Mouse (Mus musculus): ENCODE results near the gene Mrpl12. TPM values are rescaled to one million over a fixed set of nuclear protein-coding genes. Genes with fewer than 3 reads are reported as not detected.

Gene Mrpl12
- polyA plus RNA-seq, 1 experiment from 2014 or later, result 111 TPM

GRCm38 (mm10) chr11:120457370-120457769 is 27.0 kb upstream of the Mrpl12 start:
- H3K27ac ChIP-seq (replicated peaks), result peak overlapping the region; percentile 75
- ATAC-seq (replicated peaks), result no peak; the same call in 1 of the 2 replicates
- H3K4me1 ChIP-seq, result peaks cover 18% of the 10 kb centered on the region
- no peaks in the 10 kb centered on the region for H3K27me3 ChIP-seq
- H3K36me3 ChIP-seq, result peaks cover 24% of the 10 kb centered on the region
- 30% methylated on average over 14 of the region's 14 CpGs for whole genome bisulfite sequencing
- H3K9ac ChIP-seq (replicated peaks), result peak overlapping the region; percentile 95
- no peaks in the 10 kb centered on the region for H3K9me3 ChIP-seq
- peak overlapping the region; percentile 88 for H3K4me3 ChIP-seq
- peak overlapping the region; percentile 83 for H3K4me2 ChIP-seq (replicated peaks)

GRCm38 (mm10) chr11:120457772-120458751 is 26.4 kb upstream of the Mrpl12 start, which contains the start of the genes Oxld1 and Ccdc137:
Oxld1 (minus strand) TSS chr11:120458068.
Ccdc137 (plus strand) TSS chr11:120458115.
- H3K4me2 ChIP-seq (replicated peaks), result peak within 1 kb of the TSS; percentile 83
- peak within 1 kb of the TSS; percentile 75 for H3K27ac ChIP-seq (replicated peaks)
- H3K36me3 ChIP-seq, result peaks cover 31% of the 10 kb centered on the region
- peaks cover 18% of the 10 kb centered on the region for H3K4me1 ChIP-seq
- H3K9me3 ChIP-seq, result no peaks in the 10 kb centered on the region
- 5% methylated on average over 62 of the region's 62 CpGs for WGBS
- ATAC-seq (replicated peaks), result peak; percentile 93
- peak within 1 kb of the TSS; percentile 95 for H3K9ac ChIP-seq (replicated peaks)
- H3K27me3 ChIP-seq, result no peaks in the 10 kb centered on the region
- H3K4me3 ChIP-seq, result peak within 1 kb of the TSS; percentile 88

DNA sequence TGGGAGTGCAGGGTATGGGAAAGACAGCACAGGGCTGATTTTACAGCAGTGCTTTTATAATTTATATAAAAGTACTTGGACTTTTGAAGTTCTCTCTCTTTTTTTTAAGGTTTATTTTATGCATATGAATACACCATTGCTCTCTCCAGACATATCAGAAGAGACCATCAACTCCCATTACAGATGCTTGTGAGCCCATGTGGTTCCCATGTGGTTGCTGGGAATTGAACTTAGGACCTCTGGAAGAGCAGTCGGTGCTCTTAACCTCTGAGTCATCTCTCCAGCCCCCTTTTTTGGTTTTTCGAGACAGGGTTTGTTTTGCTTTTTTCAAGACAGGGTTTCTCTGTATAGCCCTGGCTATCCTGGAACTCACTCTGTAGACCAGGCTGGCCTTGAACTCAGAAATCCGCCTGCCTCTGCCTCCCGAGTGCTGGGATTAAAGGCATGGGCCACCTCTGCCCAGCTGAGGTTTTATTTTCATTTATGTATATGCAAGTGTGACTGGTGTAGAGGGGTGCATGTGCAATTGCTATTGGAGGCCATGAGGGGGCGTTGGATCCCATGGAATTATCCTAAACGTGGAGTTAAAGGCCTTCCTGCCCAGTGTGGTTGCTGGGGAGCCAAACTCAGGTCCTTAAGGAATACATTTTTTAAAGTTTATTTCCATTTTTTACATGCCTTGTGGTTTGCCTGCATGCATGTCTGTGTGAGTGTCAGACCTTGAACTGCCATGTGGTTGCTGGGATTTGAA is 25.4 kb upstream of the Mrpl12 start:
- peaks cover 18% of the 10 kb centered on the region for H3K4me1 ChIP-seq
- peaks cover 40% of the 10 kb centered on the region for H3K36me3 ChIP-seq
- no peak for ATAC-seq (replicated peaks)
- peak overlapping the region; percentile 95 for H3K9ac ChIP-seq (replicated peaks)
- H3K4me3 ChIP-seq, result peak overlapping the region; percentile 88
- H3K27me3 ChIP-seq, result no peaks in the 10 kb centered on the region
- H3K9me3 ChIP-seq, result no peaks in the 10 kb centered on the region
- peak overlapping the region; percentile 83 for H3K4me2 ChIP-seq (replicated peaks)
- 70% methylated on average over 6 of the region's 6 CpGs for WGBS
- no peak overlapping the region for H3K27ac ChIP-seq (replicated peaks)

- Histone ChIP-seq H3K4me3 (no peak overlapping the region), H3K4me1 (peaks cover 30% of the 10 kb centered on the region), H3K4me2 (replicated peaks) (no peak overlapping the region), H3K36me3 (peaks cover 44% of the 10 kb centered on the region), H3K27me3 (no peaks in the 10 kb centered on the region), H3K27ac (replicated peaks) (no peak overlapping the region), H3K9ac (replicated peaks) (no peak overlapping the region), H3K9me3 (no peaks in the 10 kb centered on the region)
- WGBS, result 96% methylated on average over 2 of the region's 2 CpGs
- no peak for ATAC-seq (replicated peaks)
Measured at GRCm38 (mm10) chr11:120463536-120463935, 20.9 kb upstream of the Mrpl12 start.

DNA sequence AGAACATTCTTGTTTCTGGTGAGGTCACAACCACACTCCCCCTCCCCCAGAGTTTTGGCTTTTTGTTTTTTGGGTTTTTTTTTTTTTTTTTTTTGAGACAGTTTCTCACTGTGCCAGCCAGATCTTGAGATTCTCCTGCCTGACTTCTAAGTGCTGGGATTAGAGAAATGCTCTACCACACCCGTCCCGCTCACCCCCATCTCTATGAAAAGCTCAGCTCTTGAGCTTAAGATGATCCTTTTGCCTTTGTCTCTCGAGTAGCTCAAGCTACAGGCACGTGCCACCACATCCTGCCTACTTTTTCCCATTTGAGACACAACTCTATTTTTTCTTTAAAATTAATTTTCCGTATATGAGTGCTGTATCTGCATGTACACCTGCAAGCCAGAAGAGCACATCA is 20.0 kb upstream of the Mrpl12 start:
- no peak for ATAC-seq (replicated peaks)
- H3K4me2 ChIP-seq (replicated peaks), result no peak overlapping the region
- H3K27ac ChIP-seq (replicated peaks), result no peak overlapping the region
- no peak overlapping the region for H3K4me3 ChIP-seq
- H3K9ac ChIP-seq (replicated peaks), result no peak overlapping the region
- H3K36me3 ChIP-seq, result peaks cover 46% of the 10 kb centered on the region
- H3K27me3 ChIP-seq, result no peaks in the 10 kb centered on the region
- H3K9me3 ChIP-seq, result no peaks in the 10 kb centered on the region
- 92% methylated on average over 5 of the region's 5 CpGs for WGBS
- H3K4me1 ChIP-seq, result peaks cover 29% of the 10 kb centered on the region

- H3K27ac ChIP-seq (replicated peaks), result no peak overlapping the region
- H3K27me3 ChIP-seq, result no peaks in the 10 kb centered on the region
- no peak overlapping the region for H3K4me2 ChIP-seq (replicated peaks)
- peaks cover 49% of the 10 kb centered on the region for H3K36me3 ChIP-seq
- 95% methylated on average over 4 of the region's 4 CpGs for WGBS
- H3K4me3 ChIP-seq, result peak overlapping the region; percentile 96; the same call in 1 of the 2 replicates
- H3K4me1 ChIP-seq, result peaks cover 29% of the 10 kb centered on the region
- no peak overlapping the region for H3K9ac ChIP-seq (replicated peaks)
- no peak for ATAC-seq (replicated peaks)
- no peaks in the 10 kb centered on the region for H3K9me3 ChIP-seq
Measured at GRCm38 (mm10) chr11:120465521-120465920, 18.9 kb upstream of the Mrpl12 start.

DNA sequence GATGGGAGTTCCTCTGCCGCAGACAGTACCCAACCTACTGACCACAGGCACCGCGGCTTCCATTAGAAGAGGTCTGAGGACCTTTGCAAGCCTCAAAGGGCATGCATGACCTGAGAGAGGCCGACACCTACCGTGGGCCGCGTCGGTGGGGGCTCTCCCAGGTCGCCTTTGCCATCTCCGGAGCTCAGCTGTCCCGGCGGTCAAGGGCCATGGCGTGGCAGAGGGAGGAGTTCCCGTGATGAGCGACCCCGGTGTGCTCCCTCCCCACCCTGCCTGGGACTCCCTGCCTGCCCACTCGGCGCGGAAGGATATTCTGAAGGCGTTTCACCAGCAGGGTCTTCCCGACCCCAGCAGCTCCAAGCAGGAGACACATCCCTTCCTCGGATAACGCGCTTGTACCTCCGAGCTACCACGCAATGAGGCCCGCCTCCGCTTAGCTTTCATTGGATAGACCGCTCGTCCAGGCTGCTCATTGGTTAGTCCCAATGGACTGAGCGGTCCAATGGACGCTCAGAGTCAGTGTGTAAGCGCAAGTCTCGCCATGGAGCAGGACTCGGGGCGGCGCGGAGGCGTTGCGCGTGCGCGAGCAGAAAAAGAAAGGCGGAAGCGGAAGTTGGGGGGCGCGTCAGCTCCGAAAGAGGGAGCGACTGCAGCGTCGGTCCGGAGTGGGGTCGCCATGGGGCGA is 17.2 kb upstream of the Mrpl12 start, which contains the start of gene Arl16:
TSS of gene Arl16 (minus strand) at position 557 of the 685 bp plus-strand sequence.
- H3K27me3 ChIP-seq, result no peaks in the 10 kb centered on the region
- no peaks in the 10 kb centered on the region for H3K9me3 ChIP-seq
- peak within 1 kb of the TSS; percentile 96 for H3K4me3 ChIP-seq
- ATAC-seq (replicated peaks), result peak; percentile 100
- under 1% methylated on average over 54 of the region's 54 CpGs for WGBS
- H3K9ac ChIP-seq (replicated peaks), result peak within 1 kb of the TSS; percentile 95
- H3K36me3 ChIP-seq, result peaks cover 52% of the 10 kb centered on the region
- H3K4me2 ChIP-seq (replicated peaks), result peak within 1 kb of the TSS; percentile 85
- peaks cover 29% of the 10 kb centered on the region for H3K4me1 ChIP-seq
- peak within 1 kb of the TSS; percentile 89 for H3K27ac ChIP-seq (replicated peaks)

DNA sequence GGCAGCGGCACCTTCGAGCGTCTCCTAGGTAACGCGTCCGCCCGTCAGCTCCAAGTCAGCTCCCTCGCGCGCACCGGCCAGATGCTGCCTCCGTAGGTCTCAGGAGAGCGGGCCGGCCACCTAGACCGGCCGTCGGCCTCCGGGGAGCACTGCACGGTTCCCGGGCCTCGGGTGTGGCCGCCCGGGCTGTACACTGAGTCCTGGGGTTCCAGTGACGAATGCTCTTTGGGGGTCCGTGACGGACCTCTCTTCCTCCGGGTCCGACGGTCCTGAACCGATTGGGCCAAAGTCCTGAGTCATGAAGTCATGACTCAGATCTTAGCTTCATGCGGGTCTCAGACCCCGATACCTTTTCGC is 16.7 kb upstream of the Mrpl12 start:
- H3K9ac ChIP-seq (replicated peaks), result peak overlapping the region; percentile 92
- 1% methylated on average over 33 of the region's 33 CpGs for WGBS
- no peaks in the 10 kb centered on the region for H3K27me3 ChIP-seq
- H3K4me3 ChIP-seq, result peak overlapping the region; percentile 96
- no peaks in the 10 kb centered on the region for H3K9me3 ChIP-seq
- H3K27ac ChIP-seq (replicated peaks), result 0 out of 2 replicates have a peak overlapping the region, but pooled peaks have one; percentile 37
- ATAC-seq (replicated peaks), result no peak
- H3K4me2 ChIP-seq (replicated peaks), result peak overlapping the region; percentile 84
- H3K36me3 ChIP-seq, result peaks cover 52% of the 10 kb centered on the region
- peaks cover 29% of the 10 kb centered on the region for H3K4me1 ChIP-seq

DNA sequence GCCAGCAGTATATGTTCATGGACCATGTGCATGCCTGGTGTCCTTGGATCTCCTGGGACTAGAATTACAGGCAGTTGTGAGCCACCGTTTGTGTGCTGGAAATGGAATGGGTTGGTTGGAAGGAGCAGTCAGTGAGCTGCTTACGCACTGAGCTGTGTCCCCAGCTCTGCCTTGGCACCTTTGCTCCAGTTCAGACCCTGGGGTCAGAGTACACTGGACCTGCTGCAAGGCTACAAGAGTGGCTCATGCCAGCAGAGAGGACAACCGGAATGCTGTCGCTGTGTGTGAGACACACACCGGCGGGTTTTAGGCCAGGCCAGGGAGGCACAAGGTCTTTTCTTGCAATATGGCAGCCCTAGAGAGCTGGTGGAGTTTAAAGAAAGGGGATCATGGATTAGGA is 12.4 kb upstream of the Mrpl12 start:
- Histone ChIP-seq H3K9me3 (no peaks in the 10 kb centered on the region), H3K9ac (replicated peaks) (no peak overlapping the region), H3K4me2 (replicated peaks) (no peak overlapping the region), H3K4me1 (peaks cover 14% of the 10 kb centered on the region), H3K27ac (replicated peaks) (no peak overlapping the region), H3K36me3 (peaks cover 77% of the 10 kb centered on the region), H3K4me3 (no peak overlapping the region), H3K27me3 (no peaks in the 10 kb centered on the region)
- WGBS, result 94% methylated on average over 6 of the region's 6 CpGs
- ATAC-seq (replicated peaks), result no peak

DNA sequence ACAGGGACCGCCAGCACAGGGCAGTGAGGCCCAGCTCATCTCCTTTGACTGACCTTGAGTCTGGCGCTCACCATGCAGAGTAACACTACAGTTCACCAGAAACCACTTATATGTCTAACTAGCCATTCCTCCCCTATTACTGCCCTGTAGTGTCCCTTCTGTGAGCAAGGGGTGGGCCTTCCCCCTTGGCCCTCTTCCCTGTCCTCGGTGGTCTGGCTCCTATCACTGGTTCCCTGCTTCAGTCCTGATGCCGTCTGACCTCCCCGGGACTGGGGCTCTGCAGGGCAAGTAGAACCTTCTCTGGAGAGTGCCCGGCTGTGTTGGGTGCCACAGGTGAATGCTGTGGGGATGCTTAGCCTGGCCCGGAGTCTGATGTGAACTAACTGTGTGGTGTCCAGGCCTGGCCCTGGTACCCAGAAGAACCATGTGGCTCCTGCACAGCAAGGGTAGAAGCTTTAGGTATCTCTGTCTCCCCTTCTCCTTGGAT is 922 bp upstream of the Mrpl12 start:
- WGBS, result 88% methylated on average over 7 of the region's 7 CpGs
- H3K27me3 ChIP-seq, result no peaks in the 10 kb centered on the region
- ATAC-seq (replicated peaks), result no peak; the same call in 1 of the 2 replicates
- H3K9me3 ChIP-seq, result no peaks in the 10 kb centered on the region
- H3K9ac ChIP-seq (replicated peaks), result no peak overlapping the region
- H3K36me3 ChIP-seq, result peaks cover 64% of the 10 kb centered on the region
- peaks cover 20% of the 10 kb centered on the region for H3K4me1 ChIP-seq
- peak overlapping the region; percentile 88; the same call in 1 of the 2 replicates for H3K4me2 ChIP-seq (replicated peaks)
- no peak overlapping the region; the same call in 1 of the 2 replicates for H3K4me3 ChIP-seq
- H3K27ac ChIP-seq (replicated peaks), result peak overlapping the region; percentile 94

- no peak for ATAC-seq (replicated peaks)
- H3K9me3 ChIP-seq, result no peaks in the 10 kb centered on the region
- peaks cover 49% of the 10 kb centered on the region for H3K36me3 ChIP-seq
- H3K27ac ChIP-seq (replicated peaks), result no peak overlapping the region; the same call in 1 of the 2 replicates
- H3K9ac ChIP-seq (replicated peaks), result peak overlapping the region; percentile 90
- peaks cover 20% of the 10 kb centered on the region for H3K4me1 ChIP-seq
- H3K4me2 ChIP-seq (replicated peaks), result peak overlapping the region; percentile 88
- peak overlapping the region; percentile 96 for H3K4me3 ChIP-seq
- 10% methylated on average over 10 of the region's 10 CpGs for WGBS
- H3K27me3 ChIP-seq, result no peaks in the 10 kb centered on the region
Measured at GRCm38 (mm10) chr11:120485251-120485650, 838 bp downstream of the Mrpl12 start.

Data from forebrain, embryonic 15.5 days (tissue).